Mouse (Mus musculus): ENCODE measurements around the gene Abcf2.

DNA sequence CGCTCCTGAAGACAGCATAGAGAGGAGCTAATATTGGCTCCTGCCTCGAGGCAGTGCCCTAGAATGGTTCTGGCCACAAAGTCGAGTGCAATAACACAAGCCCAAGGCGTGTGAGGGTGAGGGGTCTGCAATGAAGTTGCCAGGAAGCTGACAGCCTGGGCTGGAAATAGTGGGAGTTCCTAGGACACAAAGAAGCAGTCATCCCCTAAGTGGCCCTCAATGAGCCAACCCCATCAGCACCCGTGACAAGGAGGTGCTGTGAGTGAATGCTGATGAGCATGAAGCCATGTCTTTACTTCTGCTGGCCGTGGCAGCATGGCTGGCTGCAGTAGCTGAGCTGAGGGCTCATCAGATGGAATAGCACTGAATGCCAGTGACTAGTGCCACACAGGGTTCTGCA lies 37.8 kb upstream of the Abcf2 start:
- TF ChIP-seq POLR2A (IDR thresholded peaks at IDR 0.05; ENCODE audit: extremely low read depth, insufficient read depth, low read length) (no peak), CTCF (IDR thresholded peaks at IDR 0.05; ENCODE audit: low read depth, low read length) (no peak)
